Mouse (Mus musculus) bone marrow macrophage, adult 2 months (primary cell): Measurements from ENCODE around the gene Klf6.

ENCODE experiments used
- CTCF ChIP-seq: IDR thresholded peaks from 2 replicates; pipeline ENCODE4 v1.5.1; 2012; ENCODE audit warnings: low read depth, mild to moderate bottlenecking, low read length, moderate library complexity
- POLR2A ChIP-seq: IDR thresholded peaks from 2 replicates; pipeline ENCODE4 v1.6.1; 2012; ENCODE audit warnings: mild to moderate bottlenecking, low read depth, low read length, borderline replicate concordance

- no peak for TF ChIP-seq CTCF
- TF ChIP-seq POLR2A = no peak
Measured at GRCm38 (mm10) chr13:5864265-5865097, 3.2 kb downstream of the Klf6 start.
